Mouse (Mus musculus) testis, postnatal 14 days (tissue): Measurements from ENCODE around the gene Krtap4-8.
"Not testable (repeated sequence)": the region's sequence is repeated elsewhere in the genome, so short reads cannot be mapped to it uniquely, and the experiment has no call there.

Experiments used
- DNase-seq: peaks from one replicate; pipeline ENCODE4 v3.0.0; 2021; ENCODE audit warnings: low spot score

Krtap4-8 gene

DNA sequence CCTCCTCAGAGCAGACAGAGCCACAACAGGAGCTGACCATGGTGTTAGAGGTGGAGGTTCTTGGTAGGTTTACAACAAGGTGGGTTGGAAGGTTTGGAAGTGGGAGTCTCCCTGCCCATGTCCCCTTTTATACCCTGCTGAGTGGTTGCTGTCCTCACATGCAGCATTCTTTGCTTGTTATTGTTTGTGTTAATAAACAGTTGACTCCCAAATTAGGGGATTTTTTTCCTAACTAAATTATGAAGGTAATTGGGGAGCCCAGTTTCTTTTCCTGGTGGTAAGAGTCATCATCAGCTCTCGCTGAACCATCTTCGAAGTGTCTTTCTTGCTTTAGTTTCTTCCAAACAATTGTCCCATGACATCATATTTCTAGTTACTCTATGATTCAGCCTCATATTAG, at the start of gene Krtap4-8:
Gene Krtap4-8, minus strand, starts transcription at position 101 of the 400 bp plus-strand sequence.
- no peak for DNase-seq

- DNase-seq = not testable (repeated sequence)
These were observed 35.1 kb upstream of the Krtap4-8 start, which contains the start of gene Gm11564 for GRCm38 (mm10) chr11:99815566-99815965. Gm11564 (minus strand) TSS chr11:99815666.

DNA sequence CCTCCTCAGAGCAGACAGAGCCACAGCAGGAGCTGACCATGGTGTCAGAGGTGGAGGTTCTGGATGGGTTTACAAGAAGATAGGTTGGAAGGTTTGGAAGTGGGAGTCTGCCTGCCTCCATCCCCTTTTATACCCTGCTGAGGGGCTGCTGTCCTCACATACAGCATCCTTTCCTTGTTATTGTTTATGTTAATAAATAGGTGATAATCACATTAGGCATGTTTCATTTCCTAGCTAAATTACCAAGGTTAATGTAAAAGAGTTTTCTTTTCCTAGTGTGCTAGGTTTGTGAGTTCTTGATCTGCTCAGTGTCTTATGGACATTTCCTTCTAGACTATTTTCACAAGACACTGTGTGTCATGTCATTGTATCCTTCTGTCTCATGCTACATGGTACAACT, 29.3 kb upstream of the Krtap4-8 start, which contains the start of gene Krtap4-13:
Gene Krtap4-13, minus strand, starts transcription at position 101 of the 400 bp plus-strand sequence.
- DNase-seq = not testable (repeated sequence)

- DNase-seq = not testable (repeated sequence)
These were observed 23.8 kb upstream of the Krtap4-8 start, which contains the start of gene Gm11554 for GRCm38 (mm10) chr11:99804346-99804745. Gm11554 (minus strand) TSS chr11:99804446.

- not testable (repeated sequence) for DNase-seq
These were observed 18.3 kb upstream of the Krtap4-8 start, which contains the start of gene Gm11569 for GRCm38 (mm10) chr11:99798832-99799231. Gm11569 (minus strand) TSS chr11:99798932.

DNA sequence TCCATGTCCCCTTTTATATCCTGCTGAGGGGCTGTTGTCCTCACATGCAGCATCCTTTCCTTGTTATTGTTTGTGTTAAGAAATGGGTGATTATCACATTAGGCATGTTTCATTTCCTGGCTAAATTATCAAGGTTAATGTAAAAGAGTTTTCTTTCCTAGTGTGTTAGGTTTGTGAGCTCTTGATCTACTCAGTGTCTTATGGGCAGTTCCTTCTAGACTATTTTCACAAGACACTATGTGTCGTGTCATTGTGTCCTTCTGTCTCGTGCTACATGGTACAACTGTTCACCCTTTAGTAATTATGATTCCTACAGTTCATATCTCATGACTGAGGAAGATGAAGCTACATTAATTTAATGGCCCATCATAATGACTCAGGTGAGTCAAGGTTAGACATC, 12.9 kb upstream of the Krtap4-8 start, which contains the start of gene Gm11596:
Gene Gm11596, minus strand, starts transcription at position 101 of the 400 bp plus-strand sequence.
- no peak for DNase-seq

- DNase-seq = not testable (repeated sequence)
These were observed 4.4 kb upstream of the Krtap4-8 start, which contains the start of gene Krtap4-9 for GRCm38 (mm10) chr11:99784900-99785299. Krtap4-9 (plus strand) TSS chr11:99785200.

DNA sequence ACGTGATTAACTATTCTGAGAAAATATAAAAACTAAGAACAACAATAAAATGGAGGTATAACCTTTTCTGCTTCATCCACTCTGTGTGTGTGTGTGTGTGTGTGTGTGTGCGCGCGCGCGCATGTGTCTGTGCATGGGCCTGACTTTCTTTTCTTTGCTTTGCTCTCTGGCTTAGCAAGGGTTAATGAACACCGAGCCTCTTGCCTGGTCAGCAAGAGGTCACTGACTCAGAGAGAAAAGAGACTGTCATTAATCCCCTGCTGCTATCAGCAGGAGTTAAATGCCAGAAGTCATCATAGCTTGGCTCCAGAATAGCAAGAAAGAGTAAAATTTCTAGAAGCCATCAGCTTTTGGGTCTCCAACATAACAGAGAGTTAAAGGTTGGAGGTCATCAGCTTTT, 2.1 kb downstream of the Krtap4-8 start:
- no peak for DNase-seq

DNA sequence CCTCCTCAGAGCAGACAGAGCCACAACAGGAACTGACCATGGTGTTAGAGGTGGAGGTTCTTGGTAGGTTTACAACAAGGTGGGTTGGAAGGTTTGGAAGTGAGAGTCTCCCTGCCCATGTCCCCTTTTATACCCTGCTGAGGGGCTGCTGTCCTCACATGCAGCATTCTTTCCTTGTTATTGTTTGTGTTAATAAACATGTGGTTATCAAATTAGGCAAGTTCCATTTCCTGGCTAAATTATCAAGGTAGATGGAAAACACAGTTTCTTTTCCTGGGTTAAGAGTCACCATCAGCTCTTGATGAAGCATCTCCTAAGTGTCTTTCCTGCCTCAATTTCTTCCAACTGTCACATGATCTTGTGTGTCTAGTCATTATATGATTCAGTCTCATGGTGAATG, 7.7 kb downstream of the Krtap4-8 start, which contains the start of gene Gm11595:
Gene Gm11595, minus strand, starts transcription at position 101 of the 400 bp plus-strand sequence.
- not testable (repeated sequence) for DNase-seq

DNA sequence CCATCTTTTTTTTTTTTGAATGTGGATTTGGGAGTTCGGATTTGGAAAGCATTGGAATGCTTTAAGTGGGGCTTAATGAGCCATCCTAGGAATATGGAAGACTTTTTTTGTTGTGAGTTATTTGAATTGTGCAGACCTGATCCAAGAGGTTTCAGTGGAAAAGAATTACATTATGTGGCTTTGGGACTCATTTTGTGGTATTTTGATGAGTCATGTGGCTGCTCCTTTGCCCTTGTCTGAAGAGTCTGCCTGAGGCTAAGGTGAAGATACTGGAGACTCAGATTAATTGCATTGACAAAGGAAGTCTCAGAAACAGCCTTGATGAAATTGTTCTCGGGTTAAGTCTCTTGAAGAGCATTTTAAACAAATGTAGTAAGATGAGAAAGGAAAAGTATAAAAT, 12.1 kb downstream of the Krtap4-8 start:
- no peak for DNase-seq

GRCm38 (mm10) chr11:99758877-99759276, 21.6 kb downstream of the Krtap4-8 start:
- DNase-seq = no peak

DNA sequence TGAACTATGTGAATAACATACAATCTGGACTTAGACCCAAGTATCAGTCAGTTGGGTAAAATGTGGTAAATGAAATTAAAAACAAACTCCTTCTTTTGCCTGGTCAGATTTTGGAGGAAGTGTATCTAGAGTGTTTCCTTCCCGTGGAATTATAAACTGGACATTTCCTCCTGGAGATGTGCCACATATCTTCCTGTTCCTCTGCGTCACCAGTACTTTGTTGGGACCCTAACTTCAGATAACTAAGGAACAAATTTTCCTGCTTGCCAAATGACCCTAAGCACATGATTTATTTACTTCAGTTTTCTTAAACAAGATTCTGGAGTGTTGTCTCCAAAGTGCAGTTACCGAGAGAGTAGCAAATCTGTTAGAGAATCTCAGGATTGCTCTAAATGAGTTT, 36.5 kb downstream of the Krtap4-8 start:
- DNase-seq = no peak

- DNase-seq = no peak
These were observed 46.3 kb downstream of the Krtap4-8 start, which contains the start of gene Gm14180 for GRCm38 (mm10) chr11:99734190-99734589. Gm14180 (minus strand) TSS chr11:99734290.
